Mouse (Mus musculus): Measurements from ENCODE around the gene Tnfsf13. TPM values are rescaled to one million over a fixed set of nuclear protein-coding genes. Genes with fewer than 3 reads are reported as not detected.

The Tnfsf13 gene
- total RNA-seq, 1 experiment: 8.6 TPM

DNA sequence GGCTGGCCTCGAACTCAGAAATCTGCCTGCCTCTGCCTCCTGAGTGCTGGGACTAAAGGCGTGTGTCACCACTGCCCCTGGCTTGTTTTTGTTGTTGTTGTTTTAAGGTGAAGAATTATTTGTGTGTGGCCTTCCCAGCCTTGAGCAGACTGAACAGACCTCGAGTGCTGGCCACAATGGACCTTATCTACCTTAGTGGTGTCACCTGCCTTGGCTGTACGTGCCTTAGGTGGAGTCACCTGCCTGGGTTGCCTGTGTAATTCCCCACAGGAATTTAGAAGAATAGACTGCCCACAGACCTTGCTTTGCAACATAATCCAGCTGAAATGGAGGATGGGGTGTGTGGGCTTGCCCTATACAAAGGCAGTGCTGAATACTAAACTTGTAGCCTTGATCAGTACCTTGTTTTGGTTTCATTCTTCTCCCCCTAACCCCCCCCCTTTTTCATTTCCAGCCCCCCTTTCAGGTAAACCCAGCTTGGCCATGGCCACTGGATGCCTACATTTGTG is 22.3 kb upstream of the Tnfsf13 start:
- Histone ChIP-seq H3K4me3 (ENCODE audit: insufficient read depth in 1 of 2, low read depth in 1 of 2, low read length in 2 of 2, poor library complexity in 1 of 2, severe bottlenecking in 1 of 2) (no peak overlapping the region), H3K9ac (ENCODE audit: insufficient read depth, low read depth, low read length, poor library complexity, severe bottlenecking) (peak overlapping the region; percentile 49; the same call in 1 of the 2 replicates), H3K4me1 (ENCODE audit: control insufficient read depth in 2 of 2, insufficient read depth in 2 of 2, low read length in 2 of 2, poor library complexity in 1 of 2) (peaks cover 18 to 26% of the 10 kb centered on the region in 2 experiments), H3K27ac (ENCODE audit: insufficient read depth, low read depth, low read length, poor library complexity, severe bottlenecking) (peak overlapping the region; percentile 98), H3K36me3 (ENCODE audit: control insufficient read depth, insufficient read depth, low read length, poor library complexity, severe bottlenecking) (no peaks in the 10 kb centered on the region), H3K9me3 (ENCODE audit: control insufficient read depth, insufficient read depth, low read depth, low read length) (no peaks in the 10 kb centered on the region)
- DNase-seq (ENCODE audit: low read depth, low spot score): no peak
- TF ChIP-seq HCFC1 (IDR thresholded peaks at IDR 0.05; ENCODE audit: borderline replicate concordance, insufficient read depth, low read length) (no peak), CHD2 (IDR thresholded peaks at IDR 0.05; ENCODE audit: low read depth, low read length) (no peak), MAFK (IDR thresholded peaks at IDR 0.05; ENCODE audit: insufficient read depth, low read depth, low read length) (no peak), ZNF384 (IDR thresholded peaks at IDR 0.05; ENCODE audit: low read depth, low read length) (no peak), ZC3H11A (IDR thresholded peaks at IDR 0.05; ENCODE audit: borderline replicate concordance, low read depth, low read length) (no peak)
- in situ Hi-C loops (cut with MboI; ENCODE audit: low sequenced_read_pairs in 2 of 2, unreplicated experiment in 2 of 2): no loop called here

- Histone ChIP-seq H3K36me3 (ENCODE audit: control insufficient read depth, insufficient read depth, low read length, poor library complexity, severe bottlenecking) (no peaks in the 10 kb centered on the region), H3K4me1 (ENCODE audit: control insufficient read depth in 2 of 2, insufficient read depth in 2 of 2, low read length in 2 of 2, poor library complexity in 1 of 2) (peaks cover 18 to 26% of the 10 kb centered on the region in 2 experiments), H3K9ac (ENCODE audit: insufficient read depth, low read depth, low read length, poor library complexity, severe bottlenecking) (peak overlapping the region; percentile 48; the same call in 1 of the 2 replicates), H3K4me3 (ENCODE audit: insufficient read depth in 1 of 2, low read depth in 1 of 2, low read length in 2 of 2, poor library complexity in 1 of 2, severe bottlenecking in 1 of 2) (no peak overlapping the region), H3K9me3 (ENCODE audit: control insufficient read depth, insufficient read depth, low read depth, low read length) (no peaks in the 10 kb centered on the region), H3K27ac (ENCODE audit: insufficient read depth, low read depth, low read length, poor library complexity, severe bottlenecking) (peak overlapping the region; percentile 98)
- TF ChIP-seq HCFC1 (IDR thresholded peaks at IDR 0.05; ENCODE audit: borderline replicate concordance, insufficient read depth, low read length) (no peak), CHD2 (IDR thresholded peaks at IDR 0.05; ENCODE audit: low read depth, low read length) (no peak)
- DNase-seq (ENCODE audit: low read depth, low spot score): no peak
- in situ Hi-C loops (cut with MboI; ENCODE audit: low sequenced_read_pairs in 2 of 2, unreplicated experiment in 2 of 2): no loop called here
Observed at GRCm38 (mm10) chr11:69707480-69707847, 21.9 kb upstream of the Tnfsf13 start.

- Histone ChIP-seq H3K9ac (ENCODE audit: insufficient read depth, low read depth, low read length, poor library complexity, severe bottlenecking) (peak overlapping the region; percentile 48), H3K9me3 (ENCODE audit: control insufficient read depth, insufficient read depth, low read depth, low read length) (no peaks in the 10 kb centered on the region), H3K27ac (ENCODE audit: insufficient read depth, low read depth, low read length, poor library complexity, severe bottlenecking) (peak overlapping the region; percentile 98), H3K4me1 (ENCODE audit: control insufficient read depth in 2 of 2, insufficient read depth in 2 of 2, low read length in 2 of 2, poor library complexity in 1 of 2) (peaks cover 20 to 29% of the 10 kb centered on the region in 2 experiments), H3K36me3 (ENCODE audit: control insufficient read depth, insufficient read depth, low read length, poor library complexity, severe bottlenecking) (no peaks in the 10 kb centered on the region), H3K4me3 (ENCODE audit: insufficient read depth in 1 of 2, low read depth in 1 of 2, low read length in 2 of 2, poor library complexity in 1 of 2, severe bottlenecking in 1 of 2) (peak overlapping the region in 1 of 2 experiments; percentile 22; a peak in 2 of 4 replicates)
- in situ Hi-C loops (cut with MboI; ENCODE audit: low sequenced_read_pairs in 2 of 2, unreplicated experiment in 2 of 2): no loop called here
- no peak for DNase-seq (ENCODE audit: low read depth, low spot score)
- TF ChIP-seq ZC3H11A (IDR thresholded peaks at IDR 0.05; ENCODE audit: borderline replicate concordance, low read depth, low read length): no peak
- TF ChIP-seq CHD2 (IDR thresholded peaks at IDR 0.05; ENCODE audit: low read depth, low read length): no peak
- no peak for TF ChIP-seq ZNF384 (IDR thresholded peaks at IDR 0.05; ENCODE audit: low read depth, low read length)
- no peak for TF ChIP-seq MAFK (IDR thresholded peaks at IDR 0.05; ENCODE audit: insufficient read depth, low read depth, low read length)
- TF ChIP-seq HCFC1 (IDR thresholded peaks at IDR 0.05; ENCODE audit: borderline replicate concordance, insufficient read depth, low read length): no peak
Observed at GRCm38 (mm10) chr11:69706775-69707479, 21.3 kb upstream of the Tnfsf13 start.

- in situ Hi-C loops (cut with MboI; ENCODE audit: low sequenced_read_pairs in 2 of 2, unreplicated experiment in 2 of 2): no loop called here
- DNase-seq (ENCODE audit: low read depth, low spot score): no peak
- H3K4me3 ChIP-seq (ENCODE audit: insufficient read depth in 1 of 2, low read depth in 1 of 2, low read length in 2 of 2, poor library complexity in 1 of 2, severe bottlenecking in 1 of 2): peak overlapping the region; percentile 4 to 23; a peak in 1 of 4 replicates
- peak overlapping the region; percentile 52; the same call in 1 of the 2 replicates for H3K9ac ChIP-seq (ENCODE audit: insufficient read depth, low read depth, low read length, poor library complexity, severe bottlenecking)
- no peaks in the 10 kb centered on the region for H3K9me3 ChIP-seq (ENCODE audit: control insufficient read depth, insufficient read depth, low read depth, low read length)
- TF ChIP-seq ZNF384 (IDR thresholded peaks at IDR 0.05; ENCODE audit: low read depth, low read length): no peak
- H3K27ac ChIP-seq (ENCODE audit: insufficient read depth, low read depth, low read length, poor library complexity, severe bottlenecking): peak overlapping the region; percentile 89
- peaks cover 26 to 37% of the 10 kb centered on the region in 2 experiments for H3K4me1 ChIP-seq (ENCODE audit: control insufficient read depth in 2 of 2, insufficient read depth in 2 of 2, low read length in 2 of 2, poor library complexity in 1 of 2)
- no peaks in the 10 kb centered on the region for H3K36me3 ChIP-seq (ENCODE audit: control insufficient read depth, insufficient read depth, low read length, poor library complexity, severe bottlenecking)
Observed at GRCm38 (mm10) chr11:69704613-69705010, 19.0 kb upstream of the Tnfsf13 start.
